8 mouse cellular contexts compared by ENCODE assay signal in the genomic region with DNA sequence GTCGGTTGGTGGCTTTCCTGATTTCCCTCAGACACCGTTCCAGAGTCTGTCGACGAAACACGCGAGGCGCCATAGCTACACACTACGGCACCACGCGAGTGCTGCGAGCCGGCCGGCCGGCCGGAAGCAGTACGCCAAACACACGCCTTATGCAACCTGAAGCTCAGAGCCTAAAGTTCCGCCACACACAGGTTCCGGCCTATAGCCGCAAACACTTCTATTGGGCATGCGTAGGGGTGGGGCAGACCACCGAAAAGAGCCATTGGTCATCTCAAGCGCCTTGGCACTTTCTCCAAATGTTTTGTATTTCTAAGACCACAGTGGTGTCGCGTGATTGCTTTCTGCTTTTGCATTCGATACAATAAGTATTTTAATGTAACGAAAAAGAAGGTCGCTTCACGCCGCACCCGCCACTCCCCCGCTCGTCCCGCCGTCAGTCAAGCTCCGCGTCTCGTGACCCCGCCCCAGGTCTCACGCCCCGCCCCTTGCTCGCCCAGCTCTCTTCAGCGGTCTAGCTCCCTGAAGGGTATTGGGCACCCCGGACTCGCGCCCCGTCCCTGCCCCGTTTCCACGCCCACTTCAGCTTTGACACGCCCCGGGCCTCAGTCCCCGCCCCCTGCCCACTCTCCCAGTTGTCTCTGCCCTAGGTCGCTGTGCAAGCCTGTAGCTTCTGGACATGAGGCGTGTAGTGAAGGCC. TPM values are rescaled to one million over a fixed set of nuclear protein-coding genes. Genes with fewer than 3 reads are reported as not detected.
DNase-seq lines count a peak whose midpoint lies in the region; ATAC-seq lines count a peak whose summit lies in the region.

Gene Mphosph10, minus strand, starts transcription at position 147 of the 697 bp plus-strand sequence.
Gene Mcee, plus strand, starts transcription at position 486 of the 697 bp plus-strand sequence.

- no peaks in the 10 kb centered on the region for H3K27me3 ChIP-seq in hindbrain, embryonic 12.5 days

- no peaks in the 10 kb centered on the region for H3K9me3 ChIP-seq in hindbrain, embryonic 12.5 days (replicated peaks)

- H3K9ac ChIP-seq in hindbrain, embryonic 12.5 days: peak within 1 kb of the TSS; percentile 79

- WGBS in hindbrain, embryonic 12.5 days: under 1% methylated on average over 54 of the region's 54 CpGs

- peak; percentile 98 for DNase-seq in NIH3T3 (ENCODE audit: low read depth)
- peak; percentile 95 to 98 for DNase-seq in cerebellum, postnatal 10 days
- DNase-seq in frontal cortex, postnatal 10 days (ENCODE audit: low spot score in 2 of 2): peak; percentile 90 to 94
- DNase-seq in layer of hippocampus, postnatal 14 days (ENCODE audit: low spot score in 2 of 2): peak; percentile 93 to 96
- DNase-seq in lung, postnatal 14 days: peak; percentile 99
- peak; percentile 93 for DNase-seq in retina, adult 2 months (ENCODE audit: low read depth, low spot score)
- peak; percentile 99 to 100 for DNase-seq in thymus, postnatal 36 days

- peak within 1 kb of the TSS; percentile 65 for H3K4me3 ChIP-seq in hindbrain, embryonic 12.5 days

- peaks cover 11% of the 10 kb centered on the region for H3K4me1 ChIP-seq in hindbrain, embryonic 12.5 days

- peaks cover 23% of the 10 kb centered on the region for H3K36me3 ChIP-seq in hindbrain, embryonic 12.5 days

- peak within 1 kb of the TSS; percentile 81 for H3K4me2 ChIP-seq in hindbrain, embryonic 12.5 days (replicated peaks)

- peak; percentile 99 for ATAC-seq in hindbrain, embryonic 12.5 days (ENCODE audit: low FRiP score)

- peak within 1 kb of the TSS; percentile 76 for H3K27ac ChIP-seq in hindbrain, embryonic 12.5 days

RNA-seq across cellular contexts. Expression of gene Mphosph10, which starts in this region (rescaled TPM):
- 41.7 and 43.7 TPM in 2 replicates for polyA plus RNA-seq in hindbrain, embryonic 12.5 days (2016; fragmentation: Nextera tagmentation; extraction: Ambion mirVana)
- total RNA-seq in layer of hippocampus, postnatal 14 days (2021): 10 to 100 TPM; 20.6 to 23.9 TPM

RNA-seq across cellular contexts. Expression of gene Mcee, which starts in this region (rescaled TPM):
- 37.1 and 46.1 TPM in 2 replicates for polyA plus RNA-seq in hindbrain, embryonic 12.5 days (2016; fragmentation: Nextera tagmentation; extraction: Ambion mirVana)
- total RNA-seq in layer of hippocampus, postnatal 14 days (2021): 10 to 100 TPM; 45.3 to 60.0 TPM

Comparison
In these comparisons a context has a peak if more than half of its experiments do, and no peak if none do; other contexts are left out.
1. Peak in every context shown above with its lines: DNase-seq, ATAC-seq, H3K4me3 ChIP-seq and H3K27ac ChIP-seq.